ENCODE assay signal across 28 mouse cellular contexts in the genomic region with DNA sequence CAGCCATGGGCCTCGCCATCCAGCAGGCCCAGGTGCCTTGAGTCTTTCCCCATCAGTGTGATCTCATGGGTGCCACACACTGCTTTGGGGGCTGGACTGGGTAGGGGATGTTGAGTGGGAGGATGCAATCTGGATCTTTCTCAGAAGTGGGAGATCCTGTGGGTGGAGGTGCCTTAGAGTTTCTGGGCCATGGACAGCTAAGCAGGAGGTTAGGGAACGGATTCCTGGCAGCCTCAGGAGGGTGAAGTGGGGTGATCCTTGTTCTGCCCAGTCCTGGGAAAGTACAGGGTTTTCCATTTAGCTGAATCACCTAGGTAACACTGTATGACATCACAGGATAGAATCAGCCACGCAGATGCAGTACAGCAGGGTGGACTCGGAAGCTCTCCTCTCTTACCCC. TPM values are rescaled to one million over a fixed set of nuclear protein-coding genes. Genes with fewer than 3 reads are reported as not detected.
DNase-seq lines count a peak whose midpoint lies in the region; ATAC-seq and TF ChIP-seq lines count a peak whose summit lies in the region.
"Had no signal": no experiment of that assay in that cellular context is flagged by ENCODE, and none has a peak within 500 bp of the region (broad histone marks: within the 10 kb centered on the region; RNA-seq: fewer than 3 reads in every experiment).

No protein-coding gene starts in this region.

- H3K27me3 ChIP-seq in testis, adult 2 months (ENCODE audit: control insufficient read depth, insufficient read depth, low read length): no peaks in the 10 kb centered on the region
- H3K27me3 ChIP-seq: hindbrain, embryonic 15.5 days; neural tube, embryonic 12.5 days; stomach, embryonic 15.5 days had no signal

- H3K4me3 ChIP-seq in left cerebral cortex, adult 2 months: no peak overlapping the region
- peak overlapping the region; percentile 75 for H3K4me3 ChIP-seq in testis, adult 2 months (ENCODE audit: control insufficient read depth, low read depth, low read length)
- H3K4me3 ChIP-seq: heart, embryonic 12.5 days; hindbrain, embryonic 15.5 days; limb, embryonic 12.5 days; liver, embryonic 12.5 days; neural tube, embryonic 12.5 days; stomach, embryonic 15.5 days had no signal

- H3K27ac ChIP-seq in left cerebral cortex, adult 2 months: peak overlapping the region; percentile 59
- no peak overlapping the region for H3K27ac ChIP-seq in testis, adult 2 months (ENCODE audit: control insufficient read depth, insufficient read depth, low read depth, low read length)
- H3K27ac ChIP-seq: hindbrain, embryonic 15.5 days; limb, embryonic 12.5 days; liver, embryonic 12.5 days; neural tube, embryonic 12.5 days; stomach, embryonic 15.5 days had no signal

- peak; percentile 62 for ATAC-seq in frontal cortex, adult (ENCODE audit: low TSS enrichment)
- ATAC-seq: intestine, embryonic 16.5 days; liver, embryonic 12.5 days had no signal

- DNase-seq in frontal cortex, postnatal 36 days (ENCODE audit: low spot score in 2 of 2): no peak
- DNase-seq in left cerebral cortex, adult 2 months (ENCODE audit: extremely low spot score in 1 of 2, low spot score in 2 of 2): peak in 1 of 2 experiments; percentile 58
- no peak for DNase-seq in left cerebral cortex, postnatal 10 days (ENCODE audit: extremely low spot score in 1 of 2, low spot score in 2 of 2)
- no peak for DNase-seq in testis, postnatal 14 days (ENCODE audit: low spot score)
- DNase-seq in telencephalon, adult 2 months (ENCODE audit: low read depth, low spot score): peak; percentile 68
- DNase-seq in thymus, postnatal 0 days (ENCODE audit: low spot score): no peak
- DNase-seq: adrenal gland, postnatal 36 days; cerebellum, adult 18-20 months; cerebellum, postnatal 25 days; embryo, embryonic 11 days; heart, adult 11 months; heart, postnatal 14 days; kidney, postnatal 4 days; lung, adult 2 months; thymus, postnatal 25 days had no signal

- no peak for TF ChIP-seq CTCF in left cerebral cortex, adult 2 months (IDR thresholded peaks at IDR 0.05)
- TF ChIP-seq CTCF in testis, adult 2 months (IDR thresholded peaks at IDR 0.05; ENCODE audit: control insufficient read depth, insufficient read depth, insufficient replicate concordance, low read depth, low read length): no peak

- no peak for TF ChIP-seq POLR2A in testis, adult 2 months (IDR thresholded peaks at IDR 0.05; ENCODE audit: control insufficient read depth, low read depth, low read length)

- no peaks in the 10 kb centered on the region for H3K4me1 ChIP-seq in testis, adult 2 months (ENCODE audit: control insufficient read depth, insufficient read depth, low read length)
- H3K4me1 ChIP-seq: liver, embryonic 12.5 days had no signal

- no peaks in the 10 kb centered on the region for H3K36me3 ChIP-seq in testis, adult 2 months (ENCODE audit: control insufficient read depth, insufficient read depth, low read length)
- H3K36me3 ChIP-seq: heart, embryonic 12.5 days; hindbrain, embryonic 15.5 days; limb, embryonic 12.5 days; liver, embryonic 12.5 days; neural tube, embryonic 12.5 days; stomach, embryonic 15.5 days had no signal

- intact Hi-C loops in left cerebral cortex, adult 2 months (cut with DNase I): no loop called here
- intact Hi-C loops in left cerebral cortex, postnatal 10 days (cut with DNase I): no loop called here

RNA-seq across cellular contexts. Expression of a gene that starts 16.6 kb away (rescaled TPM):
- 1 to 10 TPM in 1 of 2 experiments, under 1 TPM in 1; 0.86 to 1.3 TPM for total RNA-seq in left cerebral cortex, adult 2 months (2021)
- total RNA-seq in left cerebral cortex, postnatal 10 days (2021): under 1 TPM; 0.43 to 0.47 TPM
- 97.2 and 107 TPM in 2 replicates for polyA plus RNA-seq in testis, adult 2 months (2012; rRNA removed)
- 0.27 and 1.1 TPM in 2 replicates for polyA plus RNA-seq in thymus, postnatal 0 days (2015; fragmentation: Nextera tagmentation; extraction: Ambion mirVana)
- total RNA-seq: gastrocnemius, adult 18-20 months; megakaryocyte-erythroid progenitor cell, adult 5-6 weeks; monocyte, adult 5-6 weeks had no signal
- polyA plus RNA-seq: C2C12; heart, embryonic 12.5 days; liver, embryonic 12.5 days had no signal

RNA-seq across cellular contexts. Expression of a gene that starts 38.4 kb away (rescaled TPM):
- total RNA-seq in left cerebral cortex, adult 2 months (2021): 1 to 10 TPM; 8.0 to 8.5 TPM
- 10 to 100 TPM in 1 of 2 experiments, 1 to 10 TPM in 1; 10.0 to 10.9 TPM for total RNA-seq in left cerebral cortex, postnatal 10 days (2021)
- 3.9 and 6.4 TPM in 2 replicates for polyA plus RNA-seq in testis, adult 2 months (2012; rRNA removed)
- 0.94 and 1.1 TPM in 2 replicates for polyA plus RNA-seq in thymus, postnatal 0 days (2015; fragmentation: Nextera tagmentation; extraction: Ambion mirVana)
- total RNA-seq: megakaryocyte-erythroid progenitor cell, adult 5-6 weeks; monocyte, adult 5-6 weeks had no signal
